In genomic region chr2:158144263-158144662, GRCm38 (mm10) we compare ENCODE assay signal across 14 mouse cellular contexts. TPM values are rescaled to one million over a fixed set of nuclear protein-coding genes. Genes with fewer than 3 reads are reported as not detected.
DNase-seq lines count a peak whose midpoint lies in the region; ATAC-seq and TF ChIP-seq lines count a peak whose summit lies in the region.
"Had no signal": no experiment of that assay in that cellular context is flagged by ENCODE, and none has a peak within 500 bp of the region (broad histone marks: within the 10 kb centered on the region; RNA-seq: fewer than 3 reads in every experiment).

No protein-coding gene starts in this region.

- peak; percentile 10 for DNase-seq in gastrocnemius, adult 2 months
- DNase-seq in gastrocnemius, postnatal 10 days: no peak
- DNase-seq in kidney, postnatal 0 days (ENCODE audit: low spot score): no peak
- DNase-seq in kidney, postnatal 36 days: no peak
- no peak for DNase-seq in embryo, embryonic 9.5 days (ENCODE audit: extremely low spot score)
- DNase-seq: cerebellum, adult 11-12 months; gastrocnemius, postnatal 25 days; thymus, postnatal 25 days had no signal

- intact Hi-C loops in gastrocnemius, adult 2 months (cut with DNase I): loop anchor here (5.0 kb wide), 1 partner anchor 82 kb away; no protein-coding TSS in a partner anchor

- H3K36me3 ChIP-seq in kidney, postnatal 0 days (ENCODE audit: insufficient read depth, low read length): 0 out of 2 replicates have a peak, but pooled peaks cover 4% of the 10 kb centered on the region
- H3K36me3 ChIP-seq in intestine, embryonic 16.5 days (ENCODE audit: control insufficient read depth, insufficient read depth, low read length): no peaks in the 10 kb centered on the region
- no peaks in the 10 kb centered on the region for H3K36me3 ChIP-seq in myocyte (ENCODE audit: control insufficient read depth, insufficient read depth)

- H3K4me3 ChIP-seq in gastrocnemius, adult 2 months: peak overlapping the region; percentile 81
- no peak overlapping the region for H3K4me3 ChIP-seq in kidney, postnatal 0 days (replicated peaks; ENCODE audit: low read depth, low read length)
- H3K4me3 ChIP-seq in intestine, embryonic 16.5 days (ENCODE audit: low read length): peak overlapping the region; percentile 69
- H3K4me3 ChIP-seq in myocyte: no peak overlapping the region
- H3K4me3 ChIP-seq: forebrain, embryonic 13.5 days; megakaryocyte, embryonic 14.5 days had no signal

- no peak for ATAC-seq in kidney, postnatal 0 days (replicated peaks; ENCODE audit: low FRiP score, low read depth)
- no peak for ATAC-seq in intestine, embryonic 16.5 days
- ATAC-seq in megakaryocyte, adult 5-6 weeks (ENCODE audit: poor library complexity, severe bottlenecking): no peak
- ATAC-seq: forebrain, embryonic 13.5 days; hindbrain, embryonic 16.5 days had no signal

- H3K27me3 ChIP-seq in kidney, postnatal 0 days (ENCODE audit: insufficient read depth, low read length): no peaks in the 10 kb centered on the region
- H3K27me3 ChIP-seq in intestine, embryonic 16.5 days (replicated peaks; ENCODE audit: control insufficient read depth, insufficient read depth, low read length): no peaks in the 10 kb centered on the region
- no peaks in the 10 kb centered on the region for H3K27me3 ChIP-seq in myocyte (ENCODE audit: control insufficient read depth, insufficient read depth, insufficient read length)

- TF ChIP-seq CTCF in gastrocnemius, adult 2 months (IDR thresholded peaks at IDR 0.05): no peak
- no peak for TF ChIP-seq CTCF in kidney, postnatal 0 days (IDR thresholded peaks at IDR 0.05; ENCODE audit: low read depth)

- H3K9ac ChIP-seq in kidney, postnatal 0 days (ENCODE audit: low read depth, low read length): no peak overlapping the region
- H3K9ac ChIP-seq in intestine, embryonic 16.5 days (ENCODE audit: low read depth, low read length): peak overlapping the region; percentile 23
- H3K9ac ChIP-seq: forebrain, embryonic 13.5 days had no signal

- peak overlapping the region; percentile 95 for H3K27ac ChIP-seq in gastrocnemius, adult 2 months
- H3K27ac ChIP-seq in kidney, postnatal 0 days: no peak overlapping the region; the same call in 1 of the 2 replicates
- 0 out of 2 replicates have a peak overlapping the region, but pooled peaks have one; percentile 12 for H3K27ac ChIP-seq in intestine, embryonic 16.5 days (ENCODE audit: low read length)
- H3K27ac ChIP-seq: forebrain, embryonic 13.5 days had no signal

- no peaks in the 10 kb centered on the region for H3K79me2 ChIP-seq in myocyte (ENCODE audit: control insufficient read depth, insufficient read depth)

- H3K4me2 ChIP-seq in kidney, postnatal 0 days (ENCODE audit: low read length): peak overlapping the region; percentile 15; the same call in 1 of the 2 replicates
- peak overlapping the region; percentile 78 for H3K4me2 ChIP-seq in intestine, embryonic 16.5 days (ENCODE audit: low read depth, low read length)
- peak overlapping the region; percentile 74 for H3K4me2 ChIP-seq in myocyte (ENCODE audit: low read depth)
- H3K4me2 ChIP-seq: forebrain, embryonic 13.5 days had no signal

- no peak overlapping the region for H3ac ChIP-seq in myocyte (ENCODE audit: control insufficient read depth, insufficient read length)

- peaks cover 26% of the 10 kb centered on the region for H3K4me1 ChIP-seq in kidney, postnatal 0 days (replicated peaks; ENCODE audit: insufficient read depth, low read length)
- peaks cover 44% of the 10 kb centered on the region for H3K4me1 ChIP-seq in intestine, embryonic 16.5 days (ENCODE audit: control insufficient read depth, insufficient read depth, low read length)

- TF ChIP-seq POLR2A in myocyte (IDR thresholded peaks at IDR 0.05; ENCODE audit: insufficient read length, low read depth): no peak

- 59% methylated on average over 8 of the region's 8 CpGs for WGBS in kidney, postnatal 0 days
- 54% methylated on average over 8 of the region's 8 CpGs for whole genome bisulfite sequencing in intestine, embryonic 16.5 days

- no peaks in the 10 kb centered on the region for H3K9me3 ChIP-seq in kidney, postnatal 0 days (replicated peaks; ENCODE audit: low read length)
- H3K9me3 ChIP-seq in intestine, embryonic 16.5 days (ENCODE audit: control insufficient read depth, low read length): no peaks in the 10 kb centered on the region
- H3K9me3 ChIP-seq: forebrain, embryonic 13.5 days; megakaryocyte, embryonic 14.5 days had no signal

TF ChIP-seq in myocyte, 11 proteins besides CTCF, POLR2A, EP300 and RAD21:
- TF ChIP-seq TCF12 (IDR thresholded peaks at IDR 0.05; ENCODE audit: insufficient read depth, poor library complexity, severe bottlenecking): no peak
- no peak for TF ChIP-seq CEBPB (IDR thresholded peaks at IDR 0.05; ENCODE audit: insufficient read depth, poor library complexity, severe bottlenecking)
- no peak for TF ChIP-seq SRF (IDR thresholded peaks at IDR 0.05; ENCODE audit: control insufficient read depth, insufficient read length, low read depth)
- no peak for TF ChIP-seq USF1 (IDR thresholded peaks at IDR 0.05; ENCODE audit: low read depth)
- no peak for TF ChIP-seq REST (IDR thresholded peaks at IDR 0.05; ENCODE audit: insufficient read depth, insufficient read length)
- no peak for TF ChIP-seq TCF3 (IDR thresholded peaks at IDR 0.05; ENCODE audit: insufficient read length, low read depth)
- no peak for TF ChIP-seq MYOD1 (IDR thresholded peaks at IDR 0.05; ENCODE audit: control insufficient read depth in 1 of 3, insufficient read length in 2 of 3, low read depth in 2 of 3)
- TF ChIP-seq MAX (IDR thresholded peaks at IDR 0.05; ENCODE audit: low read depth): no peak
- TF ChIP-seq MYOG (IDR thresholded peaks at IDR 0.05; ENCODE audit: control insufficient read depth in 1 of 3, insufficient read depth in 1 of 3, insufficient read length in 2 of 3, low read depth in 2 of 3): no peak
- no peak for TF ChIP-seq POLR2AphosphoS2 (IDR thresholded peaks at IDR 0.05; ENCODE audit: insufficient read length, low read depth)
- TF ChIP-seq E2F4 (IDR thresholded peaks at IDR 0.05; ENCODE audit: insufficient read depth): no peak

RNA-seq across cellular contexts. Expression of gene Tgm2, which starts 2.0 kb away (rescaled TPM):
- 10 to 100 TPM; 44.2 to 55.4 TPM for total RNA-seq in gastrocnemius, adult 2 months (2021)
- 10 to 100 TPM; 55.0 to 69.1 TPM for total RNA-seq in gastrocnemius, postnatal 10 days (2021)
- 26.9 and 31.7 TPM in 2 replicates for polyA plus RNA-seq in kidney, postnatal 0 days (2015; fragmentation: Nextera tagmentation; extraction: Ambion mirVana)
- 94.9 and 96.5 TPM in 2 replicates for polyA plus RNA-seq in intestine, embryonic 16.5 days (2015; fragmentation: Nextera tagmentation; extraction: Ambion mirVana)
- 61.0 TPM for polyA plus RNA-seq in myocyte (2012; fragmentation: generic; extraction: Trizol)
- total RNA-seq in megakaryocyte, adult 5-6 weeks (2015): 0.71 and 1.0 TPM in 2 replicates
- 2.1 and 2.6 TPM in 2 replicates for total RNA-seq in megakaryocyte, adult 5-6 weeks (2017)

Comparison
In these comparisons a context has a peak if more than half of its experiments do, and no peak if none do; other contexts are left out.
1. H3K4me3 ChIP-seq: peak in gastrocnemius, adult 2 months (single experiment) and intestine, embryonic 16.5 days (single experiment); none in kidney, postnatal 0 days (single experiment) and myocyte (single experiment).
2. H3K4me2 ChIP-seq: peak in every context shown above with its lines; median percentile 78 in intestine, embryonic 16.5 days; 74 in myocyte; 15 in kidney, postnatal 0 days.
3. RNA of gene Tgm2, which starts 2.0 kb away (total RNA-seq): 55.0 to 69.1 TPM in gastrocnemius, postnatal 10 days and 44.2 to 55.4 TPM in gastrocnemius, adult 2 months; 0.71 to 2.6 TPM in megakaryocyte, adult 5-6 weeks; every median in the first group is over 10 times any median in the second.